Mouse (Mus musculus) cerebellum, adult 2 months (tissue): ENCODE measurements around the gene Syp. TPM values are rescaled to one million over a fixed set of nuclear protein-coding genes. Genes with fewer than 3 reads are reported as not detected.

ENCODE experiments used
- DNase-seq, 2 experiments: peaks; one replicate each; pipeline ENCODE4 v3.0.0; 2021
- H3K27ac ChIP-seq: fragments of 200-500 bp; 2 replicates; pipeline ENCODE4 v1.5.1; 2012; ENCODE audit warnings: low read length, control low read depth, inconsistent platforms; ENCODE audit not compliant: insufficient read depth
- H3K27me3 ChIP-seq: fragments of 200-500 bp; 2 replicates; pipeline ENCODE4 v1.6.1; 2012; ENCODE audit warnings: inconsistent platforms, mild to moderate bottlenecking, low read length, moderate library complexity; ENCODE audit not compliant: control insufficient read depth, insufficient read depth
- H3K4me1 ChIP-seq: fragments of 200-500 bp; 2 replicates; pipeline ENCODE4 v1.6.1; 2011; ENCODE audit warnings: low read length; ENCODE audit not compliant: control insufficient read depth, insufficient read depth
- H3K4me3 ChIP-seq: fragments of 200-500 bp; replicated peaks from 2 replicates; pipeline ENCODE3; 2011; ENCODE audit warnings: mild to moderate bottlenecking, low read depth, low read length, control low read depth; ENCODE audit not compliant: insufficient read depth
- CTCF ChIP-seq: fragments of 200-500 bp; IDR thresholded peaks from 2 replicates; pipeline ENCODE4 v1.5.1; 2011; ENCODE audit warnings: low read depth, mild to moderate bottlenecking, control low read depth, low read length, moderate library complexity, borderline replicate concordance; ENCODE audit not compliant: insufficient read depth
- POLR2A ChIP-seq: fragments of 200-500 bp; IDR thresholded peaks from 2 replicates; pipeline ENCODE4 v1.6.1; 2011; ENCODE audit warnings: low read length, control low read depth, borderline replicate concordance; ENCODE audit not compliant: insufficient read depth
- WGBS: fragments of 180-500 bp; shearing (Covaris S2); methylation state at CpG from one replicate; pipeline ENCODE4 v1.1.7; 2018; 5-methylcytosine and 5-hydroxymethylcytosine counted together
- polyA plus RNA-seq: library from polyadenylated mRNA; depleted of rRNA; stranded (reverse); fragments of >200 nt; gene quantifications from 2 replicates; pipeline ENCODE4 v1.2.3, GENCODE M21; 2012; rRNA removed

Syp gene
- polyA plus RNA-seq, 1 experiment = 945 TPM

GRCm38 (mm10) chrX:7679405-7680056 is 41.3 kb downstream of the Syp start:
- no peak overlapping the region for H3K27ac ChIP-seq
- TF ChIP-seq POLR2A (no peak), CTCF (peak; percentile 57; the same call in 1 of the 2 replicates)
- WGBS = 13% methylated on average over 27 of the region's 27 CpGs
- peak; percentile 88 to 90 for DNase-seq
- peaks cover 6% of the 10 kb centered on the region for H3K4me1 ChIP-seq
- H3K27me3 ChIP-seq = no peaks in the 10 kb centered on the region
- peak overlapping the region; percentile 53 for H3K4me3 ChIP-seq

- no peaks in the 10 kb centered on the region for H3K27me3 ChIP-seq
- H3K4me3 ChIP-seq = peak overlapping the region; percentile 47
- 15% methylated on average over 12 of the region's 12 CpGs for WGBS
- no peak for DNase-seq
- no peak overlapping the region for H3K27ac ChIP-seq
- TF ChIP-seq CTCF = no peak
- no peak for TF ChIP-seq POLR2A
- H3K4me1 ChIP-seq = peaks cover 5% of the 10 kb centered on the region; the same call in 1 of the 2 replicates
These were observed 41.8 kb downstream of the Syp start for GRCm38 (mm10) chrX:7680057-7680412.

DNA sequence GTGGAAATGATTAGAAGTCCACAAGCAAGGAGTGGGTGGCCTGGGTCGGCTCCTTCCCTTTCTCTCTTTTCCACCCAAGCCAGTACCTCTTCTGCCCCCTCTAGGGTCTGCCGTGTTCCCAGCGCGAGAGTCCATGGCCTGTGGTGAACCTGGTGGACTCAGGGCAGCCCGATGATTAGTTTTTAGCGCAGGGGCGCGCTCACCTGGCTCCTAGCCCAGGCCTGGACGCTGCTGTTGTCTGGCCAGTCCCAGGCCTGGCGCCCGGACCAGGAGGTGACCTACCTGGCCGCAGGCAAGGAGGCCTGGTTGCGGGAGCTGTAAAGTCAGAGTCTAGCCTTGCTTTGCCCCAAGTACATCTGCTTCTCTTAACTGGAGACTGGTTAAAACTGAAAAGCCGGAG is 42.6 kb downstream of the Syp start, which contains the start of gene Magix:
Gene Magix (minus strand): TSS at position 388 of the 400 bp plus-strand sequence.
- no peak for TF ChIP-seq CTCF
- TF ChIP-seq POLR2A = no peak
- Histone ChIP-seq H3K27me3 (no peaks in the 10 kb centered on the region), H3K27ac (peak within 1 kb of the TSS; percentile 19), H3K4me1 (peaks cover 5% of the 10 kb centered on the region; the same call in 1 of the 2 replicates), H3K4me3 (peak within 1 kb of the TSS; percentile 47)
- WGBS = 10% methylated on average over 14 of the region's 14 CpGs
- DNase-seq = peak; percentile 62 to 68

GRCm38 (mm10) chrX:7688321-7688720 is 50.0 kb downstream of the Syp start:
- Histone ChIP-seq H3K4me1 (peaks cover 5% of the 10 kb centered on the region), H3K27me3 (no peaks in the 10 kb centered on the region), H3K27ac (no peak overlapping the region; the same call in 1 of the 2 replicates), H3K4me3 (no peak overlapping the region)
- TF ChIP-seq POLR2A (no peak), CTCF (no peak)
- 28% methylated on average over 2 of the region's 2 CpGs for WGBS
- peak; percentile 24 to 63 for DNase-seq

DNA sequence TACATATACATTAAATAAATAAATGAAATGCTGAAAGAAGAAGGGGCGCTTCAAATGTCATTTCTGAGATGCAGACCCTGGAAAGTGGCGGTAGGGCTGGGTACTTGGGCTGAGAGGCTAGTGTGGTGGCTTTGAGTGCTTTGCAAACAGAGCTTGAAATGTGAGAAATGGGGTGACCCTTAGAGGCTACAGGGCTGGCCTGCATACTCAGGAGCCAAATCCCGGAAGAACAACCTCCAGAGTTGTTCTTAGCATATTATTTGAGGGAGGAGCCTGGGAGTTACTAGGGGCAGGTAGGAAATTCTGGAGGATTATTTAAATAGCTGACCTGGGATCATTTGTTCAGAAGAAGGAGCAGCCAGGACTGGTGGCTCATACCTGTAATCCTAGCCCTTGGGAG is 52.2 kb downstream of the Syp start:
- 79% methylated on average over 3 of the region's 3 CpGs for WGBS
- H3K4me3 ChIP-seq = no peak overlapping the region
- H3K4me1 ChIP-seq = peaks cover 5% of the 10 kb centered on the region
- DNase-seq = no peak
- H3K27me3 ChIP-seq = no peaks in the 10 kb centered on the region
- no peak for TF ChIP-seq CTCF
- TF ChIP-seq POLR2A = no peak
- no peak overlapping the region for H3K27ac ChIP-seq

DNA sequence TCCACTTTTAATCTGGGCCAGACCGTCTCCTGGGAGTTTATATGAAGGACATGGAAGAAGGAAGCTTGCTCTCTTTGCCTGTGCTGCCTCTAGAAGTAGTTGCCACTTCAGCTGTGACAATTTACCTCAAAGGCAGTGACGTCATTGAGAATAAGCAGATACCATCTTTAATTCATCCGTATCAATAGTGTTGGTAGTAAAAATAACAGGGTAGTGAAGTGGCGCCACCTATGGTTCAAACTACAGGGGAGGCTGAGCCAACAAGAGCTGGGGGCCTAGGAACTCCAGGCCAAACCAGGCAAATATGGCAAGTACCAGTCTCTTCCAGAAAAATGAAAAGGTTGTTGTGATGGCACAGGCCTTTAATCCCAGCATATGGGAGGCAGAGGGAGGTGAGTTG is 54.6 kb downstream of the Syp start:
- TF ChIP-seq CTCF (peak; percentile 45; the same call in 1 of the 2 replicates), POLR2A (no peak)
- peak in 1 of 2 experiments; percentile 25 for DNase-seq
- H3K27ac ChIP-seq = no peak overlapping the region
- H3K4me3 ChIP-seq = no peak overlapping the region
- H3K4me1 ChIP-seq = peaks cover 5% of the 10 kb centered on the region
- no peaks in the 10 kb centered on the region for H3K27me3 ChIP-seq
- 29% methylated on average over 4 of the region's 4 CpGs for WGBS

- H3K27me3 ChIP-seq = no peaks in the 10 kb centered on the region
- 0 out of 2 replicates have a peak, but pooled peaks cover 3% of the 10 kb centered on the region for H3K4me1 ChIP-seq
- 34% methylated on average over 6 of the region's 6 CpGs for WGBS
- DNase-seq = no peak
- TF ChIP-seq POLR2A (no peak), CTCF (no peak)
- peak overlapping the region; percentile 32 for H3K4me3 ChIP-seq
- no peak overlapping the region for H3K27ac ChIP-seq
These were observed 58.2 kb downstream of the Syp start for GRCm38 (mm10) chrX:7696520-7696919.

- Histone ChIP-seq H3K4me3 (peak within 1 kb of the TSS; percentile 88), H3K27me3 (no peaks in the 10 kb centered on the region), H3K4me1 (0 out of 2 replicates have a peak, but pooled peaks cover 3% of the 10 kb centered on the region), H3K27ac (no peak within 1 kb of the TSS)
- peak; percentile 82 to 90 for DNase-seq
- no peak for TF ChIP-seq CTCF
- peak; percentile 67; the same call in 1 of the 2 replicates for TF ChIP-seq POLR2A
- 3% methylated on average over 33 of the region's 33 CpGs for WGBS
These were observed 58.7 kb downstream of the Syp start, which contains the start of gene Gpkow for GRCm38 (mm10) chrX:7696954-7697381. Gene Gpkow, plus strand, starts transcription at chrX:7697131.

Other genes starting within 250 kb of the Syp start
- 0.03 TPM in 1 of 2 replicates, not detected in the other for gene Foxp3, start 64.8 kb upstream of the Syp start, polyA plus RNA-seq
- gene Ppp1r3f, start 64.2 kb upstream of the Syp start, polyA plus RNA-seq = 20.6 and 21.4 TPM in 2 replicates
- 31.7 and 33.4 TPM in 2 replicates for gene Ccdc22, start 33.0 kb upstream of the Syp start, polyA plus RNA-seq
- 0.08 and 0.13 TPM in 2 replicates for gene Cacna1f, start 31.4 kb upstream of the Syp start, polyA plus RNA-seq
- gene Prickle3, start 18.8 kb downstream of the Syp start, polyA plus RNA-seq = 1.7 and 2.1 TPM in 2 replicates
- 5.2 and 6.5 TPM in 2 replicates for gene Plp2, start 32.9 kb downstream of the Syp start, polyA plus RNA-seq
- gene Magix, start 42.8 kb downstream of the Syp start, polyA plus RNA-seq = 2.2 and 2.6 TPM in 2 replicates
- gene Gpkow, start 58.7 kb downstream of the Syp start, polyA plus RNA-seq = 30.5 and 33.1 TPM in 2 replicates
- 81.8 and 82.7 TPM in 2 replicates for gene Wdr45, start 75.9 kb downstream of the Syp start, polyA plus RNA-seq
- 0.54 TPM in 1 of 2 replicates, not detected in the other for gene Gm45208, start 83.8 kb downstream of the Syp start, polyA plus RNA-seq
- gene Praf2, start 90.0 kb downstream of the Syp start, polyA plus RNA-seq = 166 and 179 TPM in 2 replicates
- gene Ccdc120, start 112.4 kb downstream of the Syp start, polyA plus RNA-seq = 68.3 and 82.6 TPM in 2 replicates
- 24.4 and 24.5 TPM in 2 replicates for gene Tfe3, start 124.1 kb downstream of the Syp start, polyA plus RNA-seq
- gene Gripap1, start 151.3 kb downstream of the Syp start, polyA plus RNA-seq = 110 TPM in 2 replicates
- gene Kcnd1, start 183.8 kb downstream of the Syp start, polyA plus RNA-seq = 5.9 and 7.6 TPM in 2 replicates
- gene Otud5, start 202.9 kb downstream of the Syp start, polyA plus RNA-seq = 49.4 and 52.5 TPM in 2 replicates
- 47.9 and 50.5 TPM in 2 replicates for gene Pim2, start 239.8 kb downstream of the Syp start, polyA plus RNA-seq
- 40.6 and 46.8 TPM in 2 replicates for gene Slc35a2, start 245.6 kb downstream of the Syp start, polyA plus RNA-seq